Mouse (Mus musculus) layer of hippocampus, adult 9-10 months (tissue): Measurements from ENCODE around the gene Anks1b.

ENCODE experiments used
- DNase-seq: peaks from one replicate; pipeline ENCODE4 v3.0.0; 2022; ENCODE audit warnings: low spot score

The Anks1b gene

DNA sequence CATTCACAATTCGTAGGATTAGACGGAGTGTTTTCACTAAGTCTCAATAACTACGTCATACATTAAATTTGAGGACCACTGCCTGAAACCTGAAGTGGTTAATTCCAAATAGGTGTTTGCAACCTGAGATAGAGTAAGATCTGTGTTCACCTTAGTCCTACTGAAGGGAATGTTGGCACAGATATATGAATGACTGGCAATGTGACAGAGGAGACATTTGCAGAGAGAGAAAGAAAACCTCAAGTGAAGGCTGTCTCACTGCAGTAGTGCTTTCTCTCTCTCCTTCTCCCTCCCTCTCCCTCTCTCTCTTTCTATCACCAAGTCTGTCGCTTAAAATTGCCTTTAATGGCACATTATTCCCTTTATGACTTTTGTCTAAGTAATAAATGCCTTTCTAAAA, 101.1 kb downstream of the Anks1b start:
- no peak for DNase-seq

DNA sequence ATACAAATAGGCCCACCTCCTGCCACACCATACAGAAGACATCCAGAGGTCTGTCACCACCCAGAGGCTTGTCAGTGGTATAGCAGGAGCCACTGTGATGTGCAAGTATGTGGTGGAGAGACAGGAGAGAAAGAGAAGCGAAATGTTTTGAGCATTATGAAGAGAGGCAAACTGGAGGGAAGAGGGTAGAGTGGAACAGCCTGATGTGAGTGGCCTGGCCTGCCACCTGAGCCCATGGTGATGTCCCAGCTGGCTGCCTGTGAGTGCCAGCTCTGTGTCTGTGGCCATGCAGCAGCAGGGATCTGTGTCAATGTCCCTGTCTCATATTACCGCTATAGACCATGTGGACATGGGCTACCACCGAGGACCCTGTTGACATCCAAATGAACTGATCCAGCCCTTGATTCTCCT, 102.1 kb downstream of the Anks1b start:
- no peak for DNase-seq

DNA sequence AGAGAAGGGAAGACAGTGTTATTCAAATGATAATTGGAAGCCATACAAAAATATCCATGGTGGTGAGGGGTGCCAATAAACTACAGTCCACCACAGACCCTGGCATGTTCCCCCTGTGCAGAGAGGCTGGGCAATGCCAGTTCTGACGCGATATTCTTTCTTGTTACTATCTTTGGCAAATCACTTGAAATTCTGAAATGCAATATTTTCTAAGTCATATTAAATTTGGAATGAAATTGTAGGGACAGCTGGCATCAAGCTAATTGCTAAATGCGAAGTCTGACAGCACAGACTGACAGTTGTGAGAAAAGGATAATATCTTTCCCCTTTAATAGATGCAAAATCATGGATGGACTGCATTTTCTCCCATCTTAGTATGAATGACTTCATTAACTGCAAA, 103.3 kb downstream of the Anks1b start:
- peak; percentile 35 for DNase-seq

DNA sequence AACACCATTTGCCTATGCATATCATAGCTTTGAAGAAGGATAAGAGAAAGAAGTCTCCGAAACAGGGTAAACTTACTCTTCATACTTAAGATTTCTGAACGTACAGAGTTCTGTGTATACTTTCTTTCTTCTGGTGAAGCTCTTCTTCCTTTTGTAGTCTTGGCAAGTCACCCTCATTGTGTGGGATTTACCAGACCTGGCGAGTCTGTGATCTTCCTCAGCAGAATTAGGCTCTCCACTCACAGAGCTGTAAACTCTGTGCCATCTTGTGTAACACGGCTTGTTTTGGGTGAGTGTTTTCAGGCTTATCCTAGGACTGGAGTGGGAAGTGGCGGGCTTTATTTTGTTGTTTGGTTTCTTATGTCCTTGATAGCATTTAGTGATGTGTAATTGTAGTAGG, 120.9 kb downstream of the Anks1b start:
- DNase-seq: no peak

DNA sequence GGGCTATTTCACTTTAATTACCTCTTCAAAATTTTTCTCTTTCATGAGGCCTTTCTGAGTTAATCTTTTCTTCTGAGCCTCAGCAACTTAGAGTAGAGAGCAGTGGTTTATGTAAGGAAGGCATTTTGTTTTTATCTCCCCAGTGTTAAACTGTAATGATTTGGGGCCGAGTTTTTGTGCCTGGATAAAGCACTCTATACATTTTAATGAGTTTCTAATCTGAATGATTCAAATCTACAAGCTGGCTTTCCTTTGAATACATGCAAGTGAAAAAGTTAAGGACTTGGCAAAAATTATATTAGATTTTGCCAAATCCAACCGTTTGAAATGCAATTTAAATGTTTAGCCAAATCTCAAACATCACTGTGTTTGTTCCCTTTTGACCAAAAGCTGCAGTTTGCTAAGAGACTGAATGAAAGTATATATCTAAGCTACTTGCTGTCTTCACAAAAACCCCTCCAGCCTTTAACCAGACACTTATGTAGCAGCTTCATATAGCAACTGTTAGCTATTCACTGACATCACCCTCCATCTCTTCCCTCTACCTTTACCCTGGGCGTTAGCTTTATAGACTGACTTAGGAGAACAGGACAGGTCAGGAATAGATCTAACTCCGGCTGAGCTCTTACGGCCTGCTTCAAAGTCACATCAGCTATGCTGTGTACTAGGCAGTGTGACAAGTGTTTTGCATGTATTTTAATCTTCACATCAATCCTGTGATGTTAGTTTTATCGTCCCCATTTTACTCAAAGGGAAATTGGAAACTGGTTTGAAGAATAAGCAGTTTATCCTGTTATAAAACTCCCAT, 122.5 kb downstream of the Anks1b start:
- no peak for DNase-seq

DNA sequence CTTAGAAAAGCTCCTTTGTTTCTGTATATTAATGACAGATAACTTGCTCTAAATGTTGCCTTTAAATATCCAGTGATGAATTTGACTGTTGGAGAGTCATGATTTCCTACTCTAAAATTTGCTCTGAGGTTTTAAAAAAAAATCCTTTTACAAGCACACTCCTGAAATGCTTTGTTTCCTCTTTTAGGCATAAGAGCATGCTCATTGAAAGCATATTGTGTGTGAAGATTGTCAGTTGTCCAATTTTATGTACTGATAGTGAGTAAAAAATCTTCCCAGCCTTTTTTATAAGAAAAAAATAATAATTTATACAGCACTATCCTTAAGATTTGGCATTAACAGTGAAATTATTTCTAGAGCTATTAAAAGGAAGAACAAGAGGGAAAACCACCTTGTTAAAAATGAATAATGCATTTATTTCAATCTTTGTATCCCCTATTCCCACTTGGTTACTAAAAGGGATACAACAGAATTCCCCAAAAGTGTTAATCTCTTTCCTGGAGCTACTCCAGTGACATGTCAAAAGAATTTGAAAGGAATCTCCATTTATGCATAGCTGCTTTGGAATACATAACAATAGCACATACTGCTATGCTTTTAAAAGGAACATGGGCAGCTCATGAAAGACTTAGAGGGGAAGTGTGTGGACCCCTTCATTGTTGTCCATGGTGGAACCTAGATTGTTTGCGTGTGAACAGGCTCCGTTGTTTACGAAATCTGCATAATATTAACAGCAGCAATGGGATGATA, 130.8 kb downstream of the Anks1b start:
- DNase-seq: no peak

DNA sequence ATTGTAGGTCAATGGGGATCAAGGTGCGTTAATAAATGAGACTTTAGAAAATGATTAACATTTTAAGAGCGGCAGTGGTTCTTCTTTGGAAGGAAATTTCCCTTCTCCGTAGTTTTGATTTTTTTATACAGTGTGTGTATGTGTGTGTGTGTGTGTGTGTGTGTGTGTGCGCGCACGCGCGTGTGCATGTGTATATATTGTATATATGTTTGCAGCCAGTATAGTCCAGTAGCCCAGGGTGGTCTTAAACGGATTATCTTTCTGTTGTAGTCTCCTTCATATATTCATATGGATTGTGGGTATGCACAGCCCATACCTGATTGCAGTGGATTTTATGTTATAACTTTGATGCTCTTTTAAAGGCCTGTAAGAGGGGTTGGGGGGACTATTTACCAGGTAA, 131.6 kb downstream of the Anks1b start:
- DNase-seq: no peak

DNA sequence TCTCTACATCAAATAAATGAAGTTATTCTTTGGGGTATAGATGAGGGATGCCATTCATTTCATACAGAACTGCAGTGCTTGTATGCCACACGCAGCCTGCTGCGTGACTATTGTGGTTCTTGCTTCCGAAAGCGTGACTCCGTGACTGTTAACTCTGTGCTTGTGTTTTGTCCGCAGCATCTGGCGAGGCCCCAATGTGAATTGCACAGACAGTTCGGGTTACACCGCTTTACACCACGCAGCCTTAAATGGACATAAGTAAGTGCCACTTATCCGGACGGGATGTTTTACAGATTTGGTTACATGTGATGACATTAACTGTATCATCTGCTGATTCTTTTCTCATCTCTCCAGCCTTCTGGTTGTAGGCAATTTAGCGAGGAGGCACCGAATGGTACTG, 159.7 kb downstream of the Anks1b start:
- DNase-seq: no peak

DNA sequence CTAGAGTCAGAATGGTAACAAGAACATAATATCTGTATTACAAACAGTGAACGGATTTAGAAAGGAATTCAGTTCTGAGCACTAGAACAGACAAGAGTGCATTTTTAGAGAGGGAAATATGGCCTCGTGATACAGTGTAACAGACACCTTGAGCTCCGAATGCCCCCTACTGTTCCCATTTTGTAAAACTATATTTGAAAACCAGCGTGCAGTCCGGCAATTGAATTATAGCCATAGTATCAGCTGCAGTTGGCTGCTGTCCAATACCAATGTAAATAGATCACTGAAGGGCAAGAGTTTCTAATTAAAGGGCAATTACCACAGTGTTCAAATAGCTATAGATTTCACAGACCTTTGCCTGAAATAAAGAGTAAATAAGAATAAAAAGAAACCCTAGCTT, 170.0 kb downstream of the Anks1b start:
- no peak for DNase-seq

DNA sequence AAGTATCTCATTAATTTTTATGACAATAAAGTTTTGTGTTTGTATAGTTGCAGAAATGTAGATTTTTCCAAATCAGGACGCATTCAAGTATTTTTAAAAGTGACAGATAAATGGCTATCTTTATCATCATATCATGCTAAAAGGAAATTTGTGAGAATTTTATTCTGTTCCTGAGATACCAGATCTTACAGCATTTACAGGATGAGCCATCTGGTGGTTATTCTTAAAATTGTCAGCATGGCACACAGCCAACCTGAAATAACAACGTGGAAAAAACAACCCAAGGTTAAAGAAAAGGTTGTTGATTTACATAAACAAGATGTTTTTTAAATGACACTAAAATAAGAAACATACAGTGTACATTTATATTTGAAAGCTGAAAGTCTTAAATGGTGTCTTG, 170.5 kb downstream of the Anks1b start:
- DNase-seq: no peak

DNA sequence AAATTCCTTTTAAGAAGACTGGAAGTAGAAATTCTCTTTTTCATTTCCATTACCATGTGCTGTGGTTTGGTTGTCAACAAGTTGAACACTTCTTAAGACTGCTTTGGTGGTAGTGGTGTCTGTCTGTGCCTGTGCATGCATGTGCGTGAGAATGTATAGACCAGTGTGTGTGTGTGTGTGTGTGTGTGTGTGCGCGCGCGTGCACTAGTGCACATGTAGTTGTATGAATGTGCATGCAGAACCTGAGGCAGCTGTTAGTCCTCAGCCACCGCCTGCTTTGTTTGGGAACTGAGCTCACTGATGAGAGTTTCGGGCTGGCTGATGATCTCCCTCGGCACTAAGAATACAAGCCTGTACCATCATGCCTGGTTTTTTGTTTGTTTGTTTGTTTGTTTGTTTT, 170.9 kb downstream of the Anks1b start:
- DNase-seq: no peak

DNA sequence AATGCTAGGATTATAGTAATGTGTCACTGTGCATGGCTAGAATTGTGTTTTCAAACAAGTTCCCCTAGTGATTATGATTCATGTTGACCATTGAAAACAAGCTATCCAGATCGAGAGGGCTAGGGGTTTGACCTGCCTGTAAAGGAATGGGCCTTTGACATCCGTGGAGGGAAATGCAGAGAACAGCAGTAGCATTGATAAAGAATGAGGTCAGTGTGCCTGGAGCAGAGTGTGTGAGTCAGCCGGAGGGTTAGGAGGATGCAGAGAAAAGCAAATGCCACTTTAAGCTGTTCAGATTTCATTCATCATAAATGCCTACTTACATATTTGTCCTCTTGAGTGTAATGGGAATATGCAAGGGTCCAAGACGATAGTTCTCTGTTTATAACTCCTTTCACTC, 195.3 kb downstream of the Anks1b start:
- DNase-seq: no peak

DNA sequence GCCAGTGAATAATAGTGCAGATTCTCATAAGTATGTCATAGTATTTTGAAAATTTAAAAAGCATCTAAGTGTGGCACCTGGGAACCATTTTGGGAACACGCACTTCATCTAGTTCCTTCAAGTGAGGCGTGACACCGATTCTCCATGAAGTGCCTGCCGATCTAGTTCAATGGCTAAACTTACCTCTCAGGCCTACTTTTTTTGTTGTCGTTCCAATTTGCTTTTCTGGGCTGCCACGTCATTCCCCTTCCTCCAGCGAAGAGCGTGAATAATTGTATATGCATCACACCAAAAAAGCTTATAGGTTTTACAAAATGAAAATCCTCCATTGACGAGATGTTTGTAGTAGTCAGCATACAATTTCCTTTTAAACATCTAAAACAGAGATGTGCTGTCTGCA, 204.6 kb downstream of the Anks1b start:
- no peak for DNase-seq

DNA sequence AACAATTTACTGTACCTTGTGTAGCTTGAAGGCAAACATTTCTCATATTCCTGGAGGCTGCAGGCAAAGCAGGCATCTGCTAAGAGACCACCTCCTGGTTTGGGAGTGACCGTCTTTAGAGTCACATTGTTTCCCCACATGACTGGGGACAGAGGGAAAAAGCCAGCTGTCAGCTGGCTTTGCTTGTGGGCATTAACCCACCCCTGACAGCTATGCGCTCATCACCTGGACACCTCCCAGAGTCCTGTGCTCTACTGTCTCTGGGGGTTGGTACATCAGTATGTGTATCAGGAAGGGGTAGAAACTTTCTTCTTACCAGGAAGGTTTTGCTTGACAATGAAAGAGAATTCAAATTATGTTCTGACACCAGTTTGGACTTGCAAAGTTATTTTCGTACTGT, 207.8 kb downstream of the Anks1b start:
- DNase-seq: no peak

DNA sequence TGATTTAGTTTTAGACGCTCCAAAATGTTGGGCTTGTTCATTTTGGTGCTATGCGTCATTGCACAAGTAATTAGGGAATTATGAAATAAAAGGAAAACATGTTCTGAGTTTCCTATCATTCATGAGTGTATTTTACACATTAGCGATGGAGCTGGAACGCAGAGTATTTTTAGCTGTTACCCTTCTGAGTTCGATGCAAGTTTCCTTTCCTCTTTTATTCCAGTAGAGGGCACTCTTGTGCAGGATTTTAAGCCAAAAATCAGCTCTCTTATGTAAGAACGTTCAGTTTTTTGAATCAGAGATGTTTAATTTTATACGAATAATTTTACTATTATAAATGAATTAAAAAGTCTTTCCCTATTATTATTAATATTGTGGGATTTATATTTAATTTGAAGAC, 208.3 kb downstream of the Anks1b start:
- DNase-seq: peak; percentile 5

DNA sequence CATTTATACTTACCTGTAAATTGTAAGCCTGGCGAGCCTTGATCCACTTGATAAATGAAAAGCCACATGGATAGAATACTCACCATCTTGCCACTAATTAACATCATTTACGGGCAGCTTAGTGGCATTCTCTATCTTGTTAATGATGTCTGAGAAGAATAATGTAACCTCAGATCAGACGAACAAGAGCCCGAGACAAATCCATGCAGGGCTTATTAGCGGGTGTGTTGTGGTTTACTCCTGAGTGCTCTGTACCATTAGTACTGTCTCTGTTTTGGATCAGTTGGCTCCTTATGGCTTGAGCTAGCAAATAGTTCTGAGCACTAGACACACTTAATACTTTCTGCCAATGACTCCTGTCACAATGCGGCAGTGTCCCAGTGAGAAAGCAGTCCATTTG, 220.6 kb downstream of the Anks1b start:
- no peak for DNase-seq

DNA sequence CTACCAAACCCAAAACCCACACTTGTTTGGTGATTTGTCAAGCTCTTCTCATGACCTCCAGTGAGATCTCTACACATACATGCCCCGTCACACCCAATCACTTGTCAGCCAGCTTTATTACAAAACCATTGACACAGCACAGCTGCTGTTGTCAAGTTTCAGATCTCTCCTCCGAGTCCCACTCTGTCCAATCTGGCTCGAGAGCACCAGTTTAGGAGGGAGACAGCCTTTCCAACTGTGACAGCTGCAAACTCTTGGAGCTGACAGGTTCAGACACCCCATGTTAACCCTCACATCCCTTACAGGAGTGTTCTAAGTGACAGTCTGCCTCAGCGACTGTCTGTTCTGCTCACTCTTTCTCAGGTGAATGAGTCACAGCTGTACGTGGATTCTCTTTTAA, 239.4 kb downstream of the Anks1b start:
- DNase-seq: no peak

DNA sequence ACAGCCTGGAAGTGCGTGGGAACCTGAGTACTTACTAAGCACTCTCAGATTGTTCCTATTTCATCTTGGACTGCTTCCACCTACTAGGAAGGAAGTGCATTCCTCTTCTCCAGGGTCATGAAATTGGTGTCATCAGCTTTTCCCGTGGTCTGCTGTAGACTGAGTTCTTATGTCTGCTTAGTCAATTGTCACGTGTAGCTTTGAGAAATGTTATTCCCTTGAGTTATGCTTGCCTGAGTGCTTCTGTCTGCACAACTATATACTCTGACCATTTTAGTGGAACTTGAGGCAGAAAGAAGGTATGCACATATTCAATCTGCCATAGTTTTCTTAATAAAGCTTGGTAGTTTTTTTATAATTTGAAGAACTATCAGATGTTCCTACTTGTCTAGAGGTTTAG, 243.6 kb downstream of the Anks1b start:
- DNase-seq: no peak

DNA sequence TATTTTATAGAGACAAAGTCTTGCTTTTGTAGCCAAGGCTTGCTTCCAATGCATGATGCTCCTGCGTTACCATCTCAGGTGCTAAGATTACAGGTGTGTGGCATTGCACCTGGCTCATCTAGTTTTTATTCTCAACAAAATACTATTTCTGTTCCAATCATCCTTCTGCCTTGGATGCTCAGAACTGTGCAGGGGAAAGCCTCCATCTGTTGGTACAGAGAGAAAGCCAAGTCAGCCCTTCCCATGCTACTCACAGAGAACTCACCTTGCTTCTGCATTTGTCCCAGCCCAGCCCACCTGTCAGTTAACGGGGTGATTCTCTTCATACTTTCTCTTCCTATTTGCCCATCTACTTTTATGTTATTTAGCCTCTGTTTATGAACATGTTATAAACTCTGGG, 244.5 kb downstream of the Anks1b start:
- DNase-seq: no peak

DNA sequence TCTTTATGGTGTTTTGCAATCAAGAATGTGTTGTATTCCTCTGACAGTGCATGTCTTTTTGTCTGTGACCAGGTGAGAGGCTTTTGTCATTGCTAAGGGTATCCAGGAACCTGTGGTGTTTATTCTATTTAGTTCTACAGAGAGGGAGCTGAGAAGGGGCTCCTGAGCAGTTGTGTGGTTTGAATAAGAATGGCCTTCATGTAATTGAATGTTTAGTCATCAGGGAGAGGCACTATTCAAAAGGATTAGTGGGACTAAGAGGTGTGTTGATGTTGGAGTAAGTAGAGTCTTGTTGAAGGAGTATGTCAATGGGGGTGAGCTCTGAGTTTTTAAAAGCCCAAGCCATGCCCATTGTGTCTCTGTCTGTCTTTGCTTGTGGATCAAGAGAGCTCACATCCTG, 264.2 kb downstream of the Anks1b start:
- DNase-seq: no peak

DNA sequence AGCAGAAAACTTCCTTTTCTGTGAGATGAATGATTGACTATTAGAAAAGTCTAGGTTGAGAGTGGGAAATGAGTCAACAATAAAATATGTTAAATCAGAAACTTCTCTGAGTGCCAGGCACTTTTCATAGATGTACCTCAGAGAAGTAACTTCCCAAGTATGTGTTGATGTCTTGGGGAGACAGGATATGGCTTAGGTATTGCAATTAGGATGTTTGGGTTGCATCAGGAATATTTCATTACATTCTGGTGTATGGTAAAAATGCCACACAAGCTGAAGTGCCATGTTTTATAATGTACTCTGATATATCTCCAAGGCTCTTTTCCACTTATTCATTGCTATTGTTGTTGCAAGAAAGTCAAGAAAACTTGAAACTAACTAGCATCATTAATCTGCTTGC, 267.6 kb downstream of the Anks1b start:
- DNase-seq: no peak

DNA sequence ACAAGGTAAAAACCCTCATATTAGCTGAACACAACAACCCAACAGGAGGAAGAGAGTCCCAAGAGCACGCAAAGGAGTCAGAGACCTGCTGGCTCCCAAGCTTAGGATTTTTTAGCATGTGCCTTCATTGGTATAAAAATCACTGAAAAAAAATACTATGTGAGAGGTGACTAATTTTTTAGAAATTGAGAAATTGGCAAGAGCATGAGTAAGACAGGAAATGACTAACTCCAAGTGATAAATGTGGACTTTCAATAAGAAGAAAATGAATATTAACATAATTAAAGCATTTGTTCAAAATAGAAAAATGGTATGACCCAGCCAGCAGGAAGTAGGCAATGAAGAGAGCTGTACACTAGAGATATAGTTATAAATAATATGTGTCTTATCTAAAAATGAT, 271.1 kb downstream of the Anks1b start:
- DNase-seq: no peak

DNA sequence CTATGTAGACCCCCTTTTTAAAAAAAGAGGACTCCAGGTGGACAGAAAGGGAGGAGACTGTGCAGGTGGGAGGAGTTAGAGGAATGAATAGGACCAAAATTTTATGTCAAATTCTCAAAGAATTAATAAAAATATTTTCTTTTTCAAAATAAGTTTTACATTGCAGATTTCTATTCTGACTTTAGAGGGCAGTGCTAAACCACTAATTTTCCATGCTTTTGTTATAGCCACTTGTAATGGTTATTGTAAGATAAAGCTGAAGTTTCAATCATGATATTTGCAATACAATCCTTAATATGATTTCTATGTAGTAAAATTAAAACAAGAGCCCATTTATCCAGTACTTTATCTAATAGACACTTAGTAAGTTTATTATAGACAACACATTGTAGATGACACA, 278.2 kb downstream of the Anks1b start:
- peak; percentile 8 for DNase-seq
